Mouse (Mus musculus) liver, adult 2 months (tissue): ENCODE measurements around the gene Cd300ld4. TPM values are rescaled to one million over a fixed set of nuclear protein-coding genes. Genes with fewer than 3 reads are reported as not detected.

Experiments
- DNase-seq: peaks from one replicate; pipeline ENCODE4 v3.0.0-alpha.2; 2011; ENCODE audit warnings: low read depth, low spot score; ENCODE audit errors: extremely low read depth
- H3K27ac ChIP-seq: fragments of 200-500 bp; replicated peaks from 2 replicates; pipeline ENCODE4 v1.5.1; 2012; ENCODE audit warnings: low read depth, mild to moderate bottlenecking, control low read depth, inconsistent platforms, low read length; ENCODE audit not compliant: insufficient read depth
- H3K27me3 ChIP-seq: fragments of 200-500 bp; 2 replicates; pipeline ENCODE4 v1.6.1; 2012; ENCODE audit warnings: mild to moderate bottlenecking, moderate library complexity, low read length, inconsistent platforms; ENCODE audit not compliant: control insufficient read depth, insufficient read depth
- H3K36me3 ChIP-seq: fragments of 200-500 bp; 2 replicates; pipeline ENCODE4 v1.6.1; 2012; ENCODE audit warnings: low read length, inconsistent platforms; ENCODE audit not compliant: control insufficient read depth, insufficient read depth
- H3K4me1 ChIP-seq: fragments of 200-500 bp; 2 replicates; pipeline ENCODE4 v1.6.1; 2011; ENCODE audit warnings: low read length; ENCODE audit not compliant: control insufficient read depth, insufficient read depth
- H3K4me3 ChIP-seq: fragments of 200-500 bp; 2 replicates; pipeline ENCODE4 v1.5.1; 2011; ENCODE audit warnings: low read depth, mild to moderate bottlenecking, control low read depth, low read length, moderate library complexity; ENCODE audit not compliant: insufficient read depth
- H3K79me2 ChIP-seq: fragments of 200-500 bp; 2 replicates; pipeline ENCODE4 v1.6.1; 2012; ENCODE audit warnings: inconsistent platforms, mild to moderate bottlenecking, low read length, moderate library complexity; ENCODE audit not compliant: control insufficient read depth, insufficient read depth
- H3K9ac ChIP-seq: fragments of 200-500 bp; 2 replicates; pipeline ENCODE4 v1.6.1; 2012; ENCODE audit warnings: low read depth, mild to moderate bottlenecking, control low read depth, inconsistent platforms, low read length
- CTCF ChIP-seq: fragments of 200-500 bp; IDR thresholded peaks from 2 replicates; pipeline ENCODE4 v1.5.1; 2011; ENCODE audit warnings: low read depth, low read length, control low read depth
- POLR2A ChIP-seq: fragments of 200-500 bp; IDR thresholded peaks from 2 replicates; pipeline ENCODE4 v1.6.1; 2011; ENCODE audit warnings: low read length, control low read depth; ENCODE audit not compliant: insufficient read depth; ENCODE audit errors: extremely low read depth
- WGBS: fragments of 180-500 bp; shearing (Covaris S2); methylation state at CpG from one replicate; pipeline ENCODE4 v1.1.7; 2018; 5-methylcytosine and 5-hydroxymethylcytosine counted together
- polyA plus RNA-seq: library from polyadenylated mRNA; depleted of rRNA; stranded (reverse); fragments of >200 nt; gene quantifications from 2 replicates; pipeline ENCODE4 v1.2.3, GENCODE M21; 2012
- total RNA-seq: library from RNA; depleted of rRNA; stranded (reverse); fragments of >200 nt; gene quantifications from 2 replicates; pipeline ENCODE4 v1.2.3, GENCODE M21; 2014

Gene Cd300ld4
- total and polyA plus RNA-seq, 2 experiments: not detected

GRCm38 (mm10) chr11:115066768-115067167 lies 40.0 kb upstream of the Cd300ld4 start:
- TF ChIP-seq POLR2A (no peak), CTCF (no peak)

GRCm38 (mm10) chr11:115062077-115062476 lies 35.3 kb upstream of the Cd300ld4 start, which contains the start of gene Cd300e:
Gene Cd300e, minus strand, starts transcription at chr11:115062177.
- TF ChIP-seq CTCF (no peak), POLR2A (no peak)
- 61% methylated on average over 5 of the region's 5 CpGs for WGBS
- Histone ChIP-seq H3K4me3 (no peak within 1 kb of the TSS), H3K4me1 (no peaks in the 10 kb centered on the region), H3K79me2 (no peaks in the 10 kb centered on the region), H3K27ac (0 out of 2 replicates have a peak within 1 kb of the TSS, but pooled peaks have one; percentile 12), H3K27me3 (peaks cover 6% of the 10 kb centered on the region), H3K36me3 (no peaks in the 10 kb centered on the region), H3K9ac (no peak within 1 kb of the TSS)
- DNase-seq: no peak

More at GRCm38 (mm10) chr11:115066768-115067167, 40.0 kb upstream of the Cd300ld4 start:
- 65% methylated on average over 6 of the region's 6 CpGs for WGBS
- no peak overlapping the region for H3K4me3 ChIP-seq
- no peak overlapping the region for H3K27ac ChIP-seq
- H3K36me3 ChIP-seq: no peaks in the 10 kb centered on the region
- H3K79me2 ChIP-seq: no peaks in the 10 kb centered on the region
- H3K9ac ChIP-seq: no peak overlapping the region
- peak; percentile 39 for DNase-seq
- peaks cover 12% of the 10 kb centered on the region; the same call in 1 of the 2 replicates for H3K27me3 ChIP-seq
- H3K4me1 ChIP-seq: no peaks in the 10 kb centered on the region

GRCm38 (mm10) chr11:115059797-115060196 lies 33.0 kb upstream of the Cd300ld4 start:
- peaks cover 3% of the 10 kb centered on the region for H3K27me3 ChIP-seq
- no peak overlapping the region for H3K4me3 ChIP-seq
- no peaks in the 10 kb centered on the region for H3K36me3 ChIP-seq
- H3K27ac ChIP-seq: no peak overlapping the region
- no peaks in the 10 kb centered on the region for H3K4me1 ChIP-seq
- H3K79me2 ChIP-seq: no peaks in the 10 kb centered on the region
- 77% methylated on average over 2 of the region's 2 CpGs for WGBS
- TF ChIP-seq CTCF (no peak), POLR2A (no peak)
- H3K9ac ChIP-seq: no peak overlapping the region
- peak; percentile 24 for DNase-seq

- H3K4me1 ChIP-seq: no peaks in the 10 kb centered on the region
- H3K79me2 ChIP-seq: no peaks in the 10 kb centered on the region
- no peak overlapping the region for H3K9ac ChIP-seq
- H3K27ac ChIP-seq: no peak overlapping the region
- 68% methylated on average over 4 of the region's 4 CpGs for WGBS
- H3K27me3 ChIP-seq: peaks cover 3% of the 10 kb centered on the region
- no peak overlapping the region for H3K4me3 ChIP-seq
- no peak for TF ChIP-seq POLR2A
- TF ChIP-seq CTCF: no peak
- DNase-seq: no peak
- no peaks in the 10 kb centered on the region for H3K36me3 ChIP-seq
Observed at GRCm38 (mm10) chr11:115058701-115059100, 31.9 kb upstream of the Cd300ld4 start.

GRCm38 (mm10) chr11:115054537-115054936 lies 27.7 kb upstream of the Cd300ld4 start:
- H3K4me3 ChIP-seq: no peak overlapping the region
- no peaks in the 10 kb centered on the region; the same call in 1 of the 2 replicates for H3K27me3 ChIP-seq
- no peak overlapping the region for H3K27ac ChIP-seq
- TF ChIP-seq CTCF: no peak
- TF ChIP-seq POLR2A: no peak
- no peaks in the 10 kb centered on the region for H3K36me3 ChIP-seq
- no peaks in the 10 kb centered on the region for H3K79me2 ChIP-seq
- no peak for DNase-seq
- no peaks in the 10 kb centered on the region for H3K4me1 ChIP-seq
- no peak overlapping the region for H3K9ac ChIP-seq

GRCm38 (mm10) chr11:115052991-115053390 lies 26.2 kb upstream of the Cd300ld4 start:
- WGBS: 93% methylated on average over 1 of the region's 1 CpGs
- Histone ChIP-seq H3K27ac (no peak overlapping the region), H3K4me1 (no peaks in the 10 kb centered on the region)

More at GRCm38 (mm10) chr11:115052991-115053390, 26.2 kb upstream of the Cd300ld4 start:
- no peak overlapping the region for H3K4me3 ChIP-seq
- H3K27me3 ChIP-seq: no peaks in the 10 kb centered on the region
- H3K9ac ChIP-seq: no peak overlapping the region
- H3K36me3 ChIP-seq: no peaks in the 10 kb centered on the region
- no peaks in the 10 kb centered on the region for H3K79me2 ChIP-seq
- TF ChIP-seq CTCF (no peak), POLR2A (no peak)
- DNase-seq: no peak
